Mouse (Mus musculus) common myeloid progenitor, adult 5-6 weeks (primary cell): ENCODE results near the gene Rspry1. TPM values are rescaled to one million over a fixed set of nuclear protein-coding genes. Genes with fewer than 3 reads are reported as not detected.

Experiments
- ATAC-seq: replicated peaks from 2 replicates; pipeline ENCODE4 v1.8.0; 2016; ENCODE audit warnings: low read depth, mild to moderate bottlenecking, moderate TSS enrichment, inconsistent platforms; ENCODE audit not compliant: poor library complexity, severe bottlenecking
- total RNA-seq: library from RNA; stranded (forward); fragments of 200-1000, 187-1606 nt; gene quantifications from 2 replicates; pipeline ENCODE4 v1.2.3, GENCODE M21; 2017

Gene Rspry1
- total RNA-seq, 1 experiment from 2014 or later = 42.9 TPM

GRCm38 (mm10) chr8:94601034-94601606 lies 617 bp upstream of the Rspry1 start:
- peak; percentile 3; the same call in 1 of the 2 replicates for ATAC-seq

- no peak for ATAC-seq
Observed at GRCm38 (mm10) chr8:94602471-94603131, 864 bp downstream of the Rspry1 start.

GRCm38 (mm10) chr8:94604030-94604429 lies 2.3 kb downstream of the Rspry1 start:
- no peak for ATAC-seq

DNA sequence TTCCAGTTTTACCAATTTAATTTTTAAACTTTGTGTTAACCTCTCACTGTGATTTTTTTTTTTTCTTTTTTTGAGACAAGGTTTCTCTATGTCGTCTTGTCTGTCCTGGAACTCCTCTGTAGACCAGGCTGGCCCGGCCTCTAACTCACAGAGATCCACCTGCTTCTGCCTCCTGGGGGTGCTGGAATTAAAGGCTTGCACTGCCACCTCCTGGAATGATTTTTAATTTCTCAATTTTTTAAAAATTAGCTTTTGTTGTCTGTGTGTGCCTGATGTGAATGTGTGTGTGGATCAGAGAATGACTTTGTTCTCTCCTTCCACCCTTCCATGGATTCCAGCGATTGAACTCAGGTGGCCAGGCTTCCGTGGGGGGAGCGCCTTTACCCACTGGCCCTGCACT lies 5.3 kb downstream of the Rspry1 start:
- ATAC-seq = no peak

- no peak for ATAC-seq
Observed at GRCm38 (mm10) chr8:94624885-94625284, 23.1 kb downstream of the Rspry1 start.

GRCm38 (mm10) chr8:94633564-94634194 lies 31.9 kb downstream of the Rspry1 start:
- ATAC-seq = peak; percentile 31

GRCm38 (mm10) chr8:94634211-94634610 lies 32.5 kb downstream of the Rspry1 start:
- peak; percentile 99 for ATAC-seq

- no peak for ATAC-seq
Observed at GRCm38 (mm10) chr8:94641183-94641582, 39.4 kb downstream of the Rspry1 start.

DNA sequence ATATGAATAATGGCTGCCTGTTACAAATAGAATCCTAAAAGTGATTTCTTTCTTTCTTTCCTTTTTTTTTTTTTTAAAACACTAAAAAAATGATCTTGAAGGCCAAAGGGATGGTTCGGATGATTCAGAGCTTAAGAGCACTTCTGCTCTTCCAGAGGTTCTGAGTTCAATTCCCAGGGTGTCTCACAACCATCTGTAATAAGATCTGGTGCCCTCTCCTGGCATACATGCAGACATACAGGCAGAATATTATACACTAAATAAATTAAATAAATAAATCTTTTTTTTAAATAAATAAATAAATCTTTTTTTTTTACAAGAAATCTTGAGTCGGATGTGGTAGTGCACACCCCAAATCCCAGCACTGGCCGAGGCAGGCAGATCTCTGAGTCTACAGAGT lies 40.2 kb downstream of the Rspry1 start:
- ATAC-seq = no peak

DNA sequence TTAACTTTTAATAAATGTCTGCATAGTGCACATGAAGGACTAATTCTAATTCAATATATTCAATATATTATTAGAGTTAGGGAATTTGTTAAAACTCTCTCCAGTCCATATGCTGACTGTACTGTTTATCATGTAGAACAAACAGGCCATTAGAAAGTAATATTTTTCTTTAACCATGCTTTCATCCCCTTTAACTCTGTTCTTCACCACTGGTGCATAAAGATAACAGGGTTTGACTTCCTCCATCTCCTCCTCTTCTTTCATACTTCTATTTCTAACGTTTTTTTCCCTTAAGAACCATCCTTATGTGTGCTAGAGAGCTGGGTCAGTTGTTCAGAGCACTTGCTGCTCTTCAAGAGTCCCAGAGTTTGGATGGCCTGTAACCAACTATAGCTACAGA lies 43.5 kb downstream of the Rspry1 start:
- ATAC-seq = no peak

GRCm38 (mm10) chr8:94646165-94646564 lies 44.4 kb downstream of the Rspry1 start:
- ATAC-seq = no peak

- ATAC-seq = no peak
Observed at GRCm38 (mm10) chr8:94649496-94649895, 47.8 kb downstream of the Rspry1 start.

DNA sequence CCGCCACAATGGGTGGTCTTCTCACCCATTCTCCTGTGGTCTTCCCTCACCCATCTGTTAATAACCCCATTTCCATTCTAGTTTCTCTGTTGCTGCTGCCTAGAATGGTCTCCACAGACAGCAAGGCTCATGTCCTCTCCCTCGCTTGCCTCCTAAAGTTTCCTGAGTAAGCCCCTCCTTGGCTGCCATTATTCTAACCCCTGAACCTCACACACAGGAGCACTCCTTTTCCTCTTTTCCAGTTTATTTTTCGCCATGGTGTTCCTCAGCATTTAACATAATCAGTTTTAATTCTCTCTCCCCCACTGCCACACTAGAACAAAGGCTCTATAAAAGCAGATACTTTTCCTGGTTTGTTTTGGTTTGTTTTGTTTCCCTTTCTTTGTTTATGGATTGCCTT lies 51.2 kb downstream of the Rspry1 start:
- ATAC-seq = no peak

- ATAC-seq = no peak
Observed at GRCm38 (mm10) chr8:94654994-94655393, 53.3 kb downstream of the Rspry1 start.

DNA sequence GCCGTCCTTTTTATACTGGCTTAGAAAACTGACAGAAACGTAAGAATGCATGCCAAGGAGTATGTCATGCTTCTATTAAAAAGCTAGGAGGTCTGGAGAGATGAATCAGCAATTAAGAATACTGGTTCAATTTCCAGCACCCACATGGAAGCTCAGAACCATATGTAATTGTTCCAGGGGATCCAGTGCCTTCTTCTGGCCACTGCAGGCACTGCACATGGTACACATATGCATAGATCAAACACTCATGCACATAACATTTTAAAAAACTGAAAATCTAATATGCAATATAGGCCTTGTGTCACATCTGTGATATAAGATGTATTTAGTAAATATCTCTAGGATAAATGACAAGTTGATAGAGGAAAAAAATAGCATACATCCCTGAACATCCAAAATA lies 56.3 kb downstream of the Rspry1 start:
- no peak for ATAC-seq

- ATAC-seq = no peak
Observed at GRCm38 (mm10) chr8:94660418-94660817, 58.7 kb downstream of the Rspry1 start.

GRCm38 (mm10) chr8:94664722-94665121 lies 63.0 kb downstream of the Rspry1 start:
- no peak for ATAC-seq

- ATAC-seq = peak; percentile 98
Observed at GRCm38 (mm10) chr8:94666456-94667308, 64.9 kb downstream of the Rspry1 start, which contains the start of gene Arl2bp. Arl2bp (plus strand) TSS chr8:94666600.

DNA sequence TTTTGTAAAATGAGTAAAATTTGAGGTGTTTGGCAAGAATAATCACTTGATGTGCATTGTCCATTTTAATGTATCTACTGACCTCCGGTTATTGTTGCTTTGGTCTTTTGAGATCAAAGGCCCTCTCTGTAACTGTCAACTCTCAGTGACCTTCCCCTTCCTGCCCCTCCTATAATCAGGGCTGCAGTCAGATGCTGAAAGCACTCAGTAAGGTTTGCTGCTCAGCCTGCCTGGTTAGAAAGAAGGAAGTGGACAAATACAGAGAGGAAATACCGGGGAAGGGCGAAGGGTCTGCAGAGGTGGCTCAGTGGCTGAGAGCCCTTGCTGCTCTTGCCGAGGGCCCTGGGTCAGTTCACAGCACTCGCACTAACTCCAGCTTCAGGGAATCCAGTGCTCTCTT lies 72.6 kb downstream of the Rspry1 start:
- peak; percentile 54 for ATAC-seq

GRCm38 (mm10) chr8:94675923-94676322 lies 74.2 kb downstream of the Rspry1 start:
- ATAC-seq = no peak

GRCm38 (mm10) chr8:94678582-94678981 lies 76.8 kb downstream of the Rspry1 start:
- no peak for ATAC-seq
